Mouse (Mus musculus) gastrocnemius, adult 2 months (tissue): ENCODE results near the gene 1700015F17Rik. TPM values are rescaled to one million over a fixed set of nuclear protein-coding genes. Genes with fewer than 3 reads are reported as not detected.

Experiments
- DNase-seq: peaks from one replicate; pipeline ENCODE4 v3.0.0; 2022
- H3K27ac ChIP-seq: fragments of 200-600 bp; 2 replicates; pipeline ENCODE4 v1.8.1; 2022; ENCODE audit warnings: mild to moderate bottlenecking
- H3K4me3 ChIP-seq: fragments of 200-600 bp; 2 replicates; pipeline ENCODE4 v1.8.1; 2022; ENCODE audit warnings: mild to moderate bottlenecking, moderate library complexity
- CTCF ChIP-seq: fragments of 200-600 bp; IDR thresholded peaks from 2 replicates; pipeline ENCODE4 v1.8.1; 2022; ENCODE audit warnings: antibody characterized with exemption, mild to moderate bottlenecking, moderate library complexity
- intact Hi-C: fragments of 180-260 bp; cut with DNase I; formaldehyde crosslinking; loops from one replicate; pipeline ENCODE4 v1.15.1; 2025
- total RNA-seq, 2 experiments: library from RNA; stranded (reverse); gene quantifications; 2 replicates each; pipeline ENCODE4 v1.2.3; 2021

Gene 1700015F17Rik
- total RNA-seq, 2 experiments from 2014 or later, result not detected

GRCm38 (mm10) chr5:5414835-5415234 lies 64.1 kb downstream of the 1700015F17Rik start:
- Histone ChIP-seq H3K27ac (no peak overlapping the region), H3K4me3 (no peak overlapping the region)
- no peak for TF ChIP-seq CTCF
- DNase-seq, result no peak
- intact Hi-C loops, result no loop called here

DNA sequence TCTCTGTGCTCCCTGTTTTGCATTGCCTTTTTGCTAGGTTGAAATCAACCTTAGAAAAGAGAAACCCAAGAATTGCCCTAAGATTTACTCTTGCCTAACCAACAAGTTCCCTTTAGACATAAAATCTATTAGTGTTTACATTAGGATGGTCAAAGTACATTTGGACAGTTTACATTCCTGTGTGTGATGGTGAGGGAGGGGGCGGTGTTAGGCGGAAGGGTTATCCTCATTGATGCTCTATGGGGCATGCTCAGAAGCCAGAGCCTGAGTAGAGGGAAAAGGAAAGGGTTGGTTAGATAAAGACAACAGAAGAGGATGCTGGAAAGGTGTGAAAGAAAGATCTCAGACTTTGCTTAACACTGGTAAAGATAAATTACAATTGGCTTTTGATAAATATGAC lies 67.1 kb downstream of the 1700015F17Rik start:
- intact Hi-C loops, result no loop called here

DNA sequence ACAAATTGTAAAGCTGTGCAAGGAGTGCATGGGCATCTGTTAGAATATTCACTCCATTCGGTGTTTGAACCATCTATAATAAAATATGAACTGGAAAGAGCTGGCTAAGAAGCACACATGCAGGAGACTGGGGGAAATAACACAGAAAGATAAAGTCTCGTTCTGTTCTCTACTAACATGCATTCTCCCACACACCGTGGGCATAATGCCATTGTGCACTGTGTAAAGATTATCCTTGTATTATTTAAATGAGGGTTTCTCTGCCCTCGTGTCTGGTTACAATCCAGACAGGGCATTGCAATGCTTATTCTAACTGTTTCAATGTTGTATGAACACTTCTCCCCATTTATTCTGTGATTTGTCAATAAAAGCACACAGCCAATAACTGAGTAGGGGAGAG lies 77.0 kb downstream of the 1700015F17Rik start:
- no peak for TF ChIP-seq CTCF
- Histone ChIP-seq H3K27ac (no peak overlapping the region), H3K4me3 (no peak overlapping the region)
- intact Hi-C loops, result no loop called here
- no peak for DNase-seq

More for the DNA sequence above, 67.1 kb downstream of the 1700015F17Rik start:
- TF ChIP-seq CTCF, result no peak
- Histone ChIP-seq H3K4me3 (no peak overlapping the region), H3K27ac (no peak overlapping the region)
- DNase-seq, result no peak

DNA sequence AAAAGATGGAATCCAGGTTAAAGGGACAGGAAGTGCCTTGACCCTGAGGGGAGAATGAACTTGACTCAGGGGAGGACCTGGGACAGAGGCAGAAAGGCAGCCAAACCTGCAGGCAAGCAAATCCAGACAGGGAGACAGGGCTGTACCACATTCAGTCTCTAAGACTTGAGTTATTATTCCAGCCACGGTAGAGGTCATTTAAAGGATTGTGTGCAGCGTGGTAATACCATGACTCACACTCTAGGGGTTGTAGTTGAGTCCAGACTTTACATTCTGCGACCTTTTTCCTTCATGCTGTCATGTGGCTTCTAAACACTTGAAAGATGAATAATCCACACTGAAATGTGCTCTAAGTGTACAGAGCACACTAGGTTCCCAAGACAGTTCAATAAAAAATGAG lies 86.2 kb downstream of the 1700015F17Rik start:
- TF ChIP-seq CTCF, result no peak
- H3K4me3 ChIP-seq, result no peak overlapping the region
- H3K27ac ChIP-seq, result no peak overlapping the region
- no peak for DNase-seq
- intact Hi-C loops, result no loop called here

Other genes starting within 250 kb of the 1700015F17Rik start
- gene Cdk14, start 58.8 kb downstream of the 1700015F17Rik start, total RNA-seq, result 1 to 10 TPM; 2.6 to 5.3 TPM
- gene Cldn12, start 35.8 kb upstream of the 1700015F17Rik start, total RNA-seq, result 10 to 100 TPM in 1 of 2 experiments, 1 to 10 TPM in 1; 9.8 to 19.1 TPM
- gene Gtpbp10, start 80.4 kb upstream of the 1700015F17Rik start, total RNA-seq, result 1 to 10 TPM; 7.0 to 8.5 TPM
- not detected for gene Gm8773, start 94.7 kb upstream of the 1700015F17Rik start, total RNA-seq
- gene Cfap69, start 185.1 kb upstream of the 1700015F17Rik start, total RNA-seq, result under 1 TPM; 0.05 to 0.20 TPM
- under 1 TPM; 0.36 to 0.61 TPM for gene Steap2, start 215.4 kb upstream of the 1700015F17Rik start, total RNA-seq